Mouse (Mus musculus): ENCODE measurements around the gene Tcf7l1. TPM values are rescaled to one million over a fixed set of nuclear protein-coding genes. Genes with fewer than 3 reads are reported as not detected.

Tcf7l1 gene
- total and polyA plus RNA-seq, 2 experiments from 2014 or later, result 4.0 to 9.1 TPM

- Histone ChIP-seq H3K36me3 (ENCODE audit: insufficient read depth, low read length) (peaks cover 34% of the 10 kb centered on the region), H3K9ac (replicated peaks; ENCODE audit: low read length) (no peak overlapping the region), H3K9me3 (ENCODE audit: low read length) (no peaks in the 10 kb centered on the region), H3K4me3 (ENCODE audit: low read length) (no peak overlapping the region), H3K27me3 (ENCODE audit: insufficient read depth, low read length) (no peaks in the 10 kb centered on the region), H3K27ac (no peak overlapping the region), H3K4me2 (ENCODE audit: low read depth, low read length) (no peak overlapping the region), H3K4me1 (ENCODE audit: insufficient read depth, low read length) (no peaks in the 10 kb centered on the region)
- ATAC-seq (no peak), DNase-seq (ENCODE audit: low spot score) (no peak)
- 78% methylated on average over 4 of the region's 4 CpGs for WGBS
- no peak for TF ChIP-seq CTCF (IDR thresholded peaks at IDR 0.05; ENCODE audit: low read depth)
Observed at GRCm38 (mm10) chr6:72607060-72607459, 182.0 kb downstream of the Tcf7l1 start.

- ATAC-seq, result no peak
- 98% methylated on average over 2 of the region's 2 CpGs for WGBS
Observed at GRCm38 (mm10) chr6:72604066-72604465, 185.0 kb downstream of the Tcf7l1 start.

GRCm38 (mm10) chr6:72601732-72602131 lies 187.3 kb downstream of the Tcf7l1 start:
- TF ChIP-seq CTCF (IDR thresholded peaks at IDR 0.05; ENCODE audit: low read depth), result peak; percentile 89
- H3K4me2 ChIP-seq (ENCODE audit: low read depth, low read length), result no peak overlapping the region
- ATAC-seq, result no peak
- DNase-seq (ENCODE audit: low spot score), result peak; percentile 76
- 0 out of 2 replicates have a peak, but pooled peaks cover 15% of the 10 kb centered on the region for H3K4me1 ChIP-seq (ENCODE audit: insufficient read depth, low read length)
- no peak overlapping the region for H3K9ac ChIP-seq (replicated peaks; ENCODE audit: low read length)
- H3K27me3 ChIP-seq (ENCODE audit: insufficient read depth, low read length), result no peaks in the 10 kb centered on the region
- peaks cover 9% of the 10 kb centered on the region for H3K36me3 ChIP-seq (ENCODE audit: insufficient read depth, low read length)
- H3K27ac ChIP-seq, result no peak overlapping the region
- no peaks in the 10 kb centered on the region for H3K9me3 ChIP-seq (ENCODE audit: low read length)
- no peak overlapping the region for H3K4me3 ChIP-seq (ENCODE audit: low read length)
- WGBS, result 42% methylated on average over 1 of the region's 1 CpGs

More at GRCm38 (mm10) chr6:72604066-72604465, 185.0 kb downstream of the Tcf7l1 start:
- Histone ChIP-seq H3K36me3 (ENCODE audit: insufficient read depth, low read length) (peaks cover 17% of the 10 kb centered on the region), H3K4me3 (ENCODE audit: low read length) (no peak overlapping the region), H3K4me1 (ENCODE audit: insufficient read depth, low read length) (0 out of 2 replicates have a peak, but pooled peaks cover under 1% of the 10 kb centered on the region), H3K27me3 (ENCODE audit: insufficient read depth, low read length) (no peaks in the 10 kb centered on the region), H3K4me2 (ENCODE audit: low read depth, low read length) (no peak overlapping the region), H3K9me3 (ENCODE audit: low read length) (no peaks in the 10 kb centered on the region), H3K27ac (no peak overlapping the region), H3K9ac (replicated peaks; ENCODE audit: low read length) (no peak overlapping the region)
- TF ChIP-seq CTCF (IDR thresholded peaks at IDR 0.05; ENCODE audit: low read depth), result no peak
- DNase-seq (ENCODE audit: low spot score), result no peak

GRCm38 (mm10) chr6:72600771-72601170 lies 188.3 kb downstream of the Tcf7l1 start:
- Histone ChIP-seq H3K36me3 (ENCODE audit: insufficient read depth, low read length) (peaks cover 3% of the 10 kb centered on the region; the same call in 1 of the 2 replicates), H3K9ac (replicated peaks; ENCODE audit: low read length) (no peak overlapping the region), H3K27me3 (ENCODE audit: insufficient read depth, low read length) (no peaks in the 10 kb centered on the region), H3K4me2 (ENCODE audit: low read depth, low read length) (no peak overlapping the region), H3K27ac (no peak overlapping the region), H3K4me3 (ENCODE audit: low read length) (no peak overlapping the region), H3K4me1 (ENCODE audit: insufficient read depth, low read length) (0 out of 2 replicates have a peak, but pooled peaks cover 15% of the 10 kb centered on the region), H3K9me3 (ENCODE audit: low read length) (no peaks in the 10 kb centered on the region)
- TF ChIP-seq CTCF (IDR thresholded peaks at IDR 0.05; ENCODE audit: low read depth), result no peak
- ATAC-seq, result no peak
- DNase-seq (ENCODE audit: low spot score), result no peak
- 87% methylated on average over 12 of the region's 12 CpGs for WGBS

GRCm38 (mm10) chr6:72600216-72600615 lies 188.8 kb downstream of the Tcf7l1 start:
- H3K36me3 ChIP-seq (ENCODE audit: insufficient read depth, low read length), result no peaks in the 10 kb centered on the region
- DNase-seq (ENCODE audit: low spot score) (no peak), ATAC-seq (no peak)
- no peaks in the 10 kb centered on the region for H3K9me3 ChIP-seq (ENCODE audit: low read length)
- no peak overlapping the region for H3K4me3 ChIP-seq (ENCODE audit: low read length)
- H3K4me2 ChIP-seq (ENCODE audit: low read depth, low read length), result no peak overlapping the region
- H3K27me3 ChIP-seq (ENCODE audit: insufficient read depth, low read length), result no peaks in the 10 kb centered on the region
- H3K4me1 ChIP-seq (ENCODE audit: insufficient read depth, low read length), result 0 out of 2 replicates have a peak, but pooled peaks cover 15% of the 10 kb centered on the region
- WGBS, result 74% methylated on average over 6 of the region's 6 CpGs
- H3K27ac ChIP-seq, result no peak overlapping the region
- no peak for TF ChIP-seq CTCF (IDR thresholded peaks at IDR 0.05; ENCODE audit: low read depth)
- H3K9ac ChIP-seq (replicated peaks; ENCODE audit: low read length), result no peak overlapping the region

- no peak for TF ChIP-seq CTCF (IDR thresholded peaks at IDR 0.05; ENCODE audit: low read depth)
- H3K36me3 ChIP-seq (ENCODE audit: insufficient read depth, low read length), result no peaks in the 10 kb centered on the region
- 0 out of 2 replicates have a peak, but pooled peaks cover 15% of the 10 kb centered on the region for H3K4me1 ChIP-seq (ENCODE audit: insufficient read depth, low read length)
- H3K9ac ChIP-seq (replicated peaks; ENCODE audit: low read length), result peak overlapping the region; percentile 44
- DNase-seq (ENCODE audit: low spot score) (peak; percentile 77), ATAC-seq (peak; percentile 27; the same call in 1 of the 2 replicates)
- no peaks in the 10 kb centered on the region for H3K9me3 ChIP-seq (ENCODE audit: low read length)
- no peaks in the 10 kb centered on the region for H3K27me3 ChIP-seq (ENCODE audit: insufficient read depth, low read length)
- H3K4me3 ChIP-seq (ENCODE audit: low read length), result peak overlapping the region; percentile 52
- peak overlapping the region; percentile 71 for H3K4me2 ChIP-seq (ENCODE audit: low read depth, low read length)
- WGBS, result 40% methylated on average over 12 of the region's 12 CpGs
- H3K27ac ChIP-seq, result peak overlapping the region; percentile 80
Observed at GRCm38 (mm10) chr6:72598791-72599557, 190.1 kb downstream of the Tcf7l1 start.
